Mouse (Mus musculus) small intestine, adult 2 months (tissue): ENCODE measurements around the gene Ccdc65.

Experiments
- CTCF ChIP-seq: fragments of 200-500 bp; IDR thresholded peaks from 2 replicates; pipeline ENCODE4 v1.5.1; 2012; ENCODE audit warnings: low read depth, mild to moderate bottlenecking, control low read depth, inconsistent platforms, low read length, moderate library complexity, mixed read lengths; ENCODE audit not compliant: insufficient replicate concordance, insufficient read length; ENCODE audit errors: extremely low read depth
- POLR2A ChIP-seq: fragments of 200-500 bp; IDR thresholded peaks from 2 replicates; pipeline ENCODE4 v1.6.1; 2012; ENCODE audit warnings: low read depth, mild to moderate bottlenecking, control low read depth, inconsistent platforms, low read length, moderate library complexity

GRCm38 (mm10) chr15:98746344-98746965, 38.4 kb downstream of the Ccdc65 start:
- TF ChIP-seq POLR2A: no peak
- TF ChIP-seq CTCF: no peak
